Mouse (Mus musculus) heart, adult 2 months (tissue): Measurements from ENCODE around the gene Best1. TPM values are rescaled to one million over a fixed set of nuclear protein-coding genes. Genes with fewer than 3 reads are reported as not detected.

Source experiments
- DNase-seq, 2 experiments: peaks; one replicate each; pipeline ENCODE4 v3.0.0; 2021
- H3K27ac ChIP-seq: fragments of 200-600 bp; 2 replicates; pipeline ENCODE4 v1.8.1; 2022
- H3K27me3 ChIP-seq: fragments of 200-500 bp; 2 replicates; pipeline ENCODE4 v1.6.1; 2012; ENCODE audit warnings: mild to moderate bottlenecking, low read length, inconsistent platforms, mixed read lengths; ENCODE audit not compliant: control insufficient read depth, insufficient read depth
- H3K36me3 ChIP-seq: fragments of 200-500 bp; 2 replicates; pipeline ENCODE4 v1.6.1; 2012; ENCODE audit warnings: low read length, inconsistent platforms; ENCODE audit not compliant: control insufficient read depth, insufficient read depth
- H3K4me1 ChIP-seq: fragments of 200-500 bp; 2 replicates; pipeline ENCODE4 v1.6.1; 2011; ENCODE audit warnings: low read length; ENCODE audit not compliant: control insufficient read depth, insufficient read depth
- H3K4me3 ChIP-seq: fragments of 200-600 bp; 2 replicates; pipeline ENCODE4 v1.8.1; 2022
- H3K79me2 ChIP-seq: fragments of 200-500 bp; replicated peaks from 2 replicates; pipeline ENCODE4 v1.6.1; 2012; ENCODE audit warnings: mild to moderate bottlenecking, inconsistent platforms, low read length, moderate library complexity, mixed read lengths; ENCODE audit not compliant: control insufficient read depth, insufficient read depth
- H3K9ac ChIP-seq: fragments of 200-500 bp; 2 replicates; pipeline ENCODE4 v1.6.1; 2012; ENCODE audit warnings: low read depth, mild to moderate bottlenecking, control low read depth, inconsistent platforms, low read length, mixed read lengths
- CTCF ChIP-seq: fragments of 200-600 bp; IDR thresholded peaks from 2 replicates; pipeline ENCODE4 v1.8.1; 2022; ENCODE audit warnings: antibody characterized with exemption, mild to moderate bottlenecking, moderate library complexity
- EP300 ChIP-seq: fragments of 200-500 bp; IDR thresholded peaks from 2 replicates; pipeline ENCODE4 v1.6.1; 2011; ENCODE audit warnings: low read depth, low read length, control low read depth; ENCODE audit not compliant: insufficient read depth
- POLR2A ChIP-seq: fragments of 200-500 bp; IDR thresholded peaks from 2 replicates; pipeline ENCODE4 v1.6.1; 2011; ENCODE audit warnings: mild to moderate bottlenecking, low read depth, low read length, control low read depth; ENCODE audit not compliant: insufficient read depth
- WGBS: fragments of 180-500 bp; shearing (Covaris S2); methylation state at CpG from one replicate; pipeline ENCODE4 v1.1.7; 2018; 5-methylcytosine and 5-hydroxymethylcytosine counted together
- intact Hi-C: fragments of 180-260 bp; cut with DNase I; formaldehyde crosslinking; loops from one replicate; pipeline ENCODE4 v1.15.1; 2025
- long read RNA-seq: library from polyadenylated mRNA; stranded (forward); transcript quantifications from one replicate; pipeline ENCODE4 v2.0.0, GENCODE M21; 2021
- polyA plus RNA-seq: library from polyadenylated mRNA; depleted of rRNA; stranded (reverse); fragments of >200 nt; gene quantifications from 2 replicates; pipeline ENCODE4 v1.2.3, GENCODE M21; 2012; rRNA removed
- total RNA-seq, 2 experiments: library from RNA; stranded (reverse); gene quantifications; 2 replicates each; pipeline ENCODE4 v1.2.3; 2021

Gene Best1
- total RNA-seq (under 1 TPM; 0.10 to 0.11 TPM), polyA plus RNA-seq (0.45 and 0.47 TPM in 2 replicates)
- long read RNA-seq = 0 reads

- no peak within 1 kb of the TSS for H3K4me3 ChIP-seq
- H3K27ac ChIP-seq = no peak within 1 kb of the TSS
- no peaks in the 10 kb centered on the region for H3K36me3 ChIP-seq
- 77% methylated on average over 7 of the region's 7 CpGs for WGBS
- no peaks in the 10 kb centered on the region for H3K27me3 ChIP-seq
- no peaks in the 10 kb centered on the region for H3K4me1 ChIP-seq
- DNase-seq = no peak
- no peak for TF ChIP-seq POLR2A
- no peak for TF ChIP-seq CTCF
- TF ChIP-seq EP300 = no peak
- no peak within 1 kb of the TSS for H3K9ac ChIP-seq
- H3K79me2 ChIP-seq = no peaks in the 10 kb centered on the region
- intact Hi-C loops = loop anchor here (2.0 kb wide), 3 partner anchors 19 to 197 kb away; no protein-coding TSS in a partner anchor
Measured at GRCm38 (mm10) chr19:10001206-10001969, at the start of gene Best1, which contains the start of gene Rab3il1. Gene Best1, minus strand, starts transcription at chr19:10001633. Gene Rab3il1, plus strand, starts transcription at chr19:10001669.

GRCm38 (mm10) chr19:10050438-10050837 lies 49.0 kb upstream of the Best1 start:
- DNase-seq = no peak
- no peak overlapping the region for H3K27ac ChIP-seq
- no peak overlapping the region for H3K4me3 ChIP-seq
- peaks cover 19% of the 10 kb centered on the region for H3K4me1 ChIP-seq
- TF ChIP-seq CTCF = no peak
- TF ChIP-seq POLR2A = no peak
- no peak for TF ChIP-seq EP300
- intact Hi-C loops = no loop called here
- no peaks in the 10 kb centered on the region for H3K79me2 ChIP-seq
- no peak overlapping the region for H3K9ac ChIP-seq
- H3K27me3 ChIP-seq = no peaks in the 10 kb centered on the region
- H3K36me3 ChIP-seq = no peaks in the 10 kb centered on the region; the same call in 1 of the 2 replicates
- WGBS = 65% methylated on average over 2 of the region's 2 CpGs

- DNase-seq = no peak
- no peak for TF ChIP-seq POLR2A
- TF ChIP-seq CTCF = no peak
- no peak for TF ChIP-seq EP300
- Histone ChIP-seq H3K4me3 (no peak overlapping the region), H3K27me3 (no peaks in the 10 kb centered on the region), H3K79me2 (no peaks in the 10 kb centered on the region), H3K9ac (no peak overlapping the region), H3K36me3 (no peaks in the 10 kb centered on the region; the same call in 1 of the 2 replicates), H3K27ac (peak overlapping the region; percentile 26; the same call in 1 of the 2 replicates), H3K4me1 (peaks cover 19% of the 10 kb centered on the region)
- intact Hi-C loops = no loop called here
Measured at GRCm38 (mm10) chr19:10049533-10049932, 48.1 kb upstream of the Best1 start.

GRCm38 (mm10) chr19:10046983-10047382 lies 45.5 kb upstream of the Best1 start:
- Histone ChIP-seq H3K9ac (no peak overlapping the region), H3K36me3 (no peaks in the 10 kb centered on the region), H3K79me2 (no peaks in the 10 kb centered on the region), H3K4me1 (peaks cover 32% of the 10 kb centered on the region), H3K27me3 (no peaks in the 10 kb centered on the region), H3K27ac (peak overlapping the region; percentile 28), H3K4me3 (no peak overlapping the region)
- WGBS = 11% methylated on average over 3 of the region's 3 CpGs
- TF ChIP-seq EP300 (no peak), CTCF (no peak), POLR2A (no peak)
- intact Hi-C loops = loop anchor here (2.0 kb wide), 1 partner anchor 14 kb away; no protein-coding TSS in a partner anchor
- DNase-seq = peak in 1 of 2 experiments; percentile 41

- Histone ChIP-seq H3K9ac (no peak overlapping the region), H3K4me1 (peaks cover 32% of the 10 kb centered on the region), H3K27me3 (no peaks in the 10 kb centered on the region), H3K79me2 (no peaks in the 10 kb centered on the region), H3K4me3 (no peak overlapping the region), H3K27ac (peak overlapping the region; percentile 27), H3K36me3 (no peaks in the 10 kb centered on the region)
- DNase-seq = peak in 1 of 2 experiments; percentile 48
- 28% methylated on average over 4 of the region's 4 CpGs for WGBS
- intact Hi-C loops = loop anchor here (2.0 kb wide), 1 partner anchor 14 kb away; no protein-coding TSS in a partner anchor
- TF ChIP-seq POLR2A (no peak), EP300 (no peak), CTCF (no peak)
Measured at GRCm38 (mm10) chr19:10046346-10046745, 44.9 kb upstream of the Best1 start.

GRCm38 (mm10) chr19:10045707-10046106 lies 44.3 kb upstream of the Best1 start:
- no peaks in the 10 kb centered on the region for H3K79me2 ChIP-seq
- no peak for DNase-seq
- no peak overlapping the region for H3K9ac ChIP-seq
- H3K36me3 ChIP-seq = no peaks in the 10 kb centered on the region
- no peak overlapping the region; the same call in none of the 2 replicates for H3K27ac ChIP-seq
- TF ChIP-seq CTCF = no peak
- TF ChIP-seq EP300 = no peak
- no peak for TF ChIP-seq POLR2A
- no peak overlapping the region for H3K4me3 ChIP-seq
- intact Hi-C loops = loop anchor here (2.0 kb wide), 1 partner anchor 15 kb away; no protein-coding TSS in a partner anchor
- no peaks in the 10 kb centered on the region for H3K27me3 ChIP-seq
- peaks cover 34% of the 10 kb centered on the region for H3K4me1 ChIP-seq
- WGBS = 59% methylated on average over 2 of the region's 2 CpGs
